Mouse (Mus musculus): ENCODE results near the gene Snn. TPM values are rescaled to one million over a fixed set of nuclear protein-coding genes. Genes with fewer than 3 reads are reported as not detected.
A peak's percentile ranks its signal among the peaks of the same experiment; 100 is the strongest.

Snn gene
- polyA plus RNA-seq, 1 experiment from 2014 or later = 171 TPM

GRCm38 (mm10) chr16:11054409-11054808 lies 6.3 kb upstream of the Snn start:
- Histone ChIP-seq H3K9ac (replicated peaks) (no peak overlapping the region), H3K4me1 (no peaks in the 10 kb centered on the region), H3K27ac (replicated peaks) (no peak overlapping the region), H3K27me3 (no peaks in the 10 kb centered on the region), H3K36me3 (no peaks in the 10 kb centered on the region), H3K4me2 (replicated peaks) (no peak overlapping the region), H3K4me3 (no peak overlapping the region), H3K9me3 (no peaks in the 10 kb centered on the region)
- no peak for ATAC-seq (replicated peaks)
- WGBS = 72% methylated on average over 6 of the region's 6 CpGs

- Histone ChIP-seq H3K9ac (replicated peaks) (no peak overlapping the region), H3K27me3 (no peaks in the 10 kb centered on the region), H3K4me3 (no peak overlapping the region), H3K36me3 (no peaks in the 10 kb centered on the region), H3K4me2 (replicated peaks) (no peak overlapping the region), H3K4me1 (no peaks in the 10 kb centered on the region), H3K9me3 (no peaks in the 10 kb centered on the region), H3K27ac (replicated peaks) (no peak overlapping the region)
- WGBS = 90% methylated on average over 6 of the region's 6 CpGs
- no peak for ATAC-seq (replicated peaks)
These were observed 5.9 kb upstream of the Snn start for GRCm38 (mm10) chr16:11054871-11055270.

- Histone ChIP-seq H3K4me3 (no peak overlapping the region), H3K27me3 (no peaks in the 10 kb centered on the region), H3K4me1 (no peaks in the 10 kb centered on the region), H3K9ac (replicated peaks) (no peak overlapping the region), H3K4me2 (replicated peaks) (no peak overlapping the region), H3K36me3 (no peaks in the 10 kb centered on the region), H3K27ac (replicated peaks) (no peak overlapping the region), H3K9me3 (no peaks in the 10 kb centered on the region)
- ATAC-seq (replicated peaks) = no peak
- 66% methylated on average over 5 of the region's 5 CpGs for WGBS
These were observed 4.8 kb upstream of the Snn start for GRCm38 (mm10) chr16:11055916-11056315.

GRCm38 (mm10) chr16:11062794-11063721 lies 2.3 kb downstream of the Snn start:
- Histone ChIP-seq H3K4me2 (replicated peaks) (no peak overlapping the region; the same call in 1 of the 2 replicates), H3K9ac (replicated peaks) (0 out of 2 replicates have a peak overlapping the region, but pooled peaks have one; percentile 11), H3K27me3 (no peaks in the 10 kb centered on the region), H3K27ac (replicated peaks) (peak overlapping the region; percentile 76), H3K4me1 (peaks cover 35% of the 10 kb centered on the region), H3K4me3 (no peak overlapping the region), H3K36me3 (no peaks in the 10 kb centered on the region), H3K9me3 (no peaks in the 10 kb centered on the region)
- no peak for ATAC-seq (replicated peaks)
- 12% methylated on average over 13 of the region's 13 CpGs for WGBS

- Histone ChIP-seq H3K27me3 (no peaks in the 10 kb centered on the region), H3K9ac (replicated peaks) (no peak overlapping the region), H3K4me2 (replicated peaks) (no peak overlapping the region), H3K9me3 (no peaks in the 10 kb centered on the region), H3K4me1 (peaks cover 47% of the 10 kb centered on the region), H3K27ac (replicated peaks) (no peak overlapping the region), H3K4me3 (no peak overlapping the region), H3K36me3 (no peaks in the 10 kb centered on the region)
- ATAC-seq (replicated peaks) = no peak
- 91% methylated on average over 4 of the region's 4 CpGs for WGBS
These were observed 3.6 kb downstream of the Snn start for GRCm38 (mm10) chr16:11064341-11064740.

GRCm38 (mm10) chr16:11064742-11065141 lies 4.0 kb downstream of the Snn start:
- no peak overlapping the region for H3K4me2 ChIP-seq (replicated peaks)
- no peak for ATAC-seq (replicated peaks)
- WGBS = 89% methylated on average over 6 of the region's 6 CpGs
- H3K27me3 ChIP-seq = no peaks in the 10 kb centered on the region
- no peak overlapping the region for H3K4me3 ChIP-seq
- no peak overlapping the region for H3K27ac ChIP-seq (replicated peaks)
- no peaks in the 10 kb centered on the region for H3K36me3 ChIP-seq
- no peaks in the 10 kb centered on the region for H3K9me3 ChIP-seq
- no peak overlapping the region for H3K9ac ChIP-seq (replicated peaks)
- H3K4me1 ChIP-seq = peaks cover 51% of the 10 kb centered on the region

- Histone ChIP-seq H3K4me3 (peak overlapping the region; percentile 84), H3K27me3 (no peaks in the 10 kb centered on the region), H3K27ac (replicated peaks) (peak overlapping the region; percentile 98), H3K4me1 (peaks cover 58% of the 10 kb centered on the region), H3K4me2 (replicated peaks) (peak overlapping the region; percentile 44), H3K36me3 (no peaks in the 10 kb centered on the region), H3K9me3 (no peaks in the 10 kb centered on the region), H3K9ac (replicated peaks) (peak overlapping the region; percentile 45)
- 0 out of 2 replicates have a peak, but pooled peaks have one; percentile 18 for ATAC-seq (replicated peaks)
- WGBS = 41% methylated on average over 5 of the region's 5 CpGs
These were observed 4.7 kb downstream of the Snn start for GRCm38 (mm10) chr16:11065431-11065830.

- peak within 1 kb of the TSS; percentile 84 for H3K4me3 ChIP-seq
- peak; percentile 97 for ATAC-seq (replicated peaks)
- no peaks in the 10 kb centered on the region for H3K27me3 ChIP-seq
- peak within 1 kb of the TSS; percentile 98 for H3K27ac ChIP-seq (replicated peaks)
- 0 out of 2 replicates have a peak, but pooled peaks cover 1% of the 10 kb centered on the region for H3K36me3 ChIP-seq
- H3K9ac ChIP-seq (replicated peaks) = peak within 1 kb of the TSS; percentile 98
- under 1% methylated on average over 77 of the region's 78 CpGs for WGBS
- no peaks in the 10 kb centered on the region for H3K9me3 ChIP-seq
- H3K4me1 ChIP-seq = peaks cover 64% of the 10 kb centered on the region
- peak within 1 kb of the TSS; percentile 74 for H3K4me2 ChIP-seq (replicated peaks)
These were observed 5.5 kb downstream of the Snn start, which contains the start of gene Litaf for GRCm38 (mm10) chr16:11066029-11066832. Litaf (minus strand) TSS chr16:11066157.

- H3K27me3 ChIP-seq = no peaks in the 10 kb centered on the region
- peaks cover 69% of the 10 kb centered on the region for H3K4me1 ChIP-seq
- 0 out of 2 replicates have a peak, but pooled peaks cover 4% of the 10 kb centered on the region for H3K36me3 ChIP-seq
- 0% methylated on average over 22 of the region's 22 CpGs for WGBS
- peak overlapping the region; percentile 74 for H3K4me2 ChIP-seq (replicated peaks)
- peak overlapping the region; percentile 98 for H3K9ac ChIP-seq (replicated peaks)
- H3K9me3 ChIP-seq = no peaks in the 10 kb centered on the region
- ATAC-seq (replicated peaks) = peak; percentile 49
- H3K27ac ChIP-seq (replicated peaks) = peak overlapping the region; percentile 98
- peak overlapping the region; percentile 84 for H3K4me3 ChIP-seq
These were observed 6.1 kb downstream of the Snn start for GRCm38 (mm10) chr16:11066833-11067191.

GRCm38 (mm10) chr16:11068666-11069065 lies 7.9 kb downstream of the Snn start:
- Histone ChIP-seq H3K4me3 (peak overlapping the region; percentile 84; the same call in 1 of the 2 replicates), H3K36me3 (peaks cover 22% of the 10 kb centered on the region), H3K27me3 (no peaks in the 10 kb centered on the region), H3K27ac (replicated peaks) (no peak overlapping the region), H3K4me2 (replicated peaks) (peak overlapping the region; percentile 74), H3K9me3 (no peaks in the 10 kb centered on the region), H3K9ac (replicated peaks) (no peak overlapping the region), H3K4me1 (peaks cover 75% of the 10 kb centered on the region)
- ATAC-seq (replicated peaks) = no peak
- 93% methylated on average over 3 of the region's 3 CpGs for WGBS

- ATAC-seq (replicated peaks) = no peak
- Histone ChIP-seq H3K4me1 (peaks cover 71% of the 10 kb centered on the region), H3K4me3 (no peak overlapping the region), H3K27ac (replicated peaks) (no peak overlapping the region), H3K4me2 (replicated peaks) (peak overlapping the region; percentile 74), H3K27me3 (no peaks in the 10 kb centered on the region), H3K9me3 (no peaks in the 10 kb centered on the region), H3K9ac (replicated peaks) (no peak overlapping the region), H3K36me3 (peaks cover 28% of the 10 kb centered on the region)
- WGBS = 85% methylated on average over 6 of the region's 6 CpGs
These were observed 8.5 kb downstream of the Snn start for GRCm38 (mm10) chr16:11069271-11069670.

Data from forebrain, embryonic 15.5 days (tissue).